Mouse (Mus musculus) cerebellum, adult 9-10 months (tissue): ENCODE measurements around the gene Spocd1.

Experiments used
- DNase-seq: peaks from one replicate; pipeline ENCODE4 v3.0.0; 2022

Gene Spocd1

DNA sequence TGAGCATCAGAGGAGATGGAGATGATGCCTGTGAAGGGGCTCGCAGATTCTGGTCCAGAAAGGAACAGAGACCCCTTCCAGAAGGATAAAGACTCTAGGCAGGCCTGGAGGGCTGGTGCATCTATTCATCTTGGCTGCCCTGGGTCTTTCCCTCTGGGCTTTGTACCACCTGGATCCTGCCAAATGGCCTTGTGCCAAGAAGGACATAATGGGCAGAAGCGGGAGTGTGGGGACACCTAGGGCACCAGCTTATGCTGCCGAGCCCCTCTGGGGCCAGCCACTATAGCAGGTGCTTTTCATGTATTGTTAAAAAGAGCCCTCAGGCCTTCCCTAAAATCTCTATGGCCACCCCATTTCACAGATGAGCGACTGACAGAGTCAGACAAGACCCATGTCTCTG lies 49.2 kb downstream of the Spocd1 start:
- peak; percentile 20 for DNase-seq

- no peak for DNase-seq
Observed at GRCm38 (mm10) chr4:129978930-129979329, 49.9 kb downstream of the Spocd1 start.

- no peak for DNase-seq
Observed at GRCm38 (mm10) chr4:129981657-129982056, 52.6 kb downstream of the Spocd1 start.

DNA sequence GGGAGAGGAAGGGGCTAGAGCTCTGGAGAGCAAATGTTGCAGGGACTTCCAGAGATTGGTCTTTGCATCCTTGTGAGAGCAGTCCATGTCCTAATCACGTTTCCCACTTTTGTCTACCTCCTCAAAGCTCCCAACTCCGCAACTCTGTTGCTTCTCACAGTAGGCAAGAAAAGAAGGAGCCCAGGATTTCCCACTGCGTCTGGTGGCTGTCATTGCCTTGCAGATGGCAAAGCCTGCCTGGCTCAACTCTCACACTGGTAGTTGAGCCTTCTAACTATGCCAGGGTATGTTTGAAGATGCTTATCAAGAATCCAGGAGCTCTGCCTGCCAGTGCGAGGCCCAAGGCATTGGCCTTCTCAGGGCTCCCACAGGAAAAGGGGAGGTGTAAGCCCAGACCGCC lies 54.0 kb downstream of the Spocd1 start:
- no peak for DNase-seq

- peak; percentile 86 for DNase-seq
Observed at GRCm38 (mm10) chr4:129983764-129984420, 54.8 kb downstream of the Spocd1 start.

GRCm38 (mm10) chr4:129984421-129985061 lies 55.5 kb downstream of the Spocd1 start, which contains the start of gene Adgrb2:
Gene Adgrb2, plus strand, starts transcription at chr4:129984870.
- peak; percentile 60 for DNase-seq

DNA sequence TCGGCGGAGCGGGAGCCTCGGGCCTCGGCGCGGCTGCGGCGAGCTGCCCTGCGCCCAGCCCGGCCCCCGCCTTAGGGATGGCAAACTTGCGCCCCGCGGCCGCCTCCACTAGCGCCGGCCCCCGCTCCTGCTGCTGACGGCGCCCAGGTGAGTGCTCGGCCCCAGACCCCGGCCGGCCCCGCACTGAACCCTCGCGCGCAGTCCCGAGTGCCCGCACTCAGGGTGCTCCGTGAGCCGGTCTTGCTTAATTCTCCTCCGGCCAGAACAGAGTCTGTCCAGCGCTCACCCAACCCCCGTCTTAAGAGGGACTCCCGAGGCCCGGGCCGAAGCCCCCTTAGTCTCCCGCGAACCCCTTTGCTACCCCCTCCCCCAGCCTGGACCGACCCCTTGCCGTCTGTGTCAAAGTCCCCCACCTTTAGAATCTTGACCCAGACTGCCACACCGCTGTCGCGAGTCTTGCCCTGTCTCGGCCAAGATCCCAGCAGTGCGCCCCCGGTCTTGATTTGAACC lies 56.2 kb downstream of the Spocd1 start:
- no peak for DNase-seq

- peak; percentile 80 for DNase-seq
Observed at GRCm38 (mm10) chr4:129985671-129986441, 56.8 kb downstream of the Spocd1 start.

GRCm38 (mm10) chr4:129987825-129988504 lies 58.9 kb downstream of the Spocd1 start:
- DNase-seq = no peak

- DNase-seq = no peak
Observed at GRCm38 (mm10) chr4:129989925-129990324, 60.9 kb downstream of the Spocd1 start.

DNA sequence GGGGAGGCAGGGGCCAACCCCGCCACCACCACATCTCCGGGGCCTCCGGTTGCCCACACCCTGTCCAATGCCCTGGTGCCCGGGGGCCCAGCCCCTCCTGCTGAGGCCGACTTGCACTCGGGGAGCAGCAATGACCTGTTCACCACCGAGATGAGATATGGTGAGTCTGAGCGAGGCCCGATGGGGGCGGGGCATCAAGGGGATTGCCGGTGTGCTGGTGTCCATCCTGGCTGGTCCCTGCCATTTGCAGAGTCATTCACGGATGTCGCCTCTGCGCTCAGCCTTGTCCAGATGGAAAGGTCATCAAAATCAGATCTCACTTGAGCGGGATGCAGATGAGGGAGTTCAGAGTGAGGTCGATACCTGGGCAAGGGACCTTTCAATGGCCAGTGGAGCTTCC lies 63.7 kb downstream of the Spocd1 start:
- no peak for DNase-seq

- peak; percentile 69 for DNase-seq
Observed at GRCm38 (mm10) chr4:129993213-129993612, 64.2 kb downstream of the Spocd1 start.

DNA sequence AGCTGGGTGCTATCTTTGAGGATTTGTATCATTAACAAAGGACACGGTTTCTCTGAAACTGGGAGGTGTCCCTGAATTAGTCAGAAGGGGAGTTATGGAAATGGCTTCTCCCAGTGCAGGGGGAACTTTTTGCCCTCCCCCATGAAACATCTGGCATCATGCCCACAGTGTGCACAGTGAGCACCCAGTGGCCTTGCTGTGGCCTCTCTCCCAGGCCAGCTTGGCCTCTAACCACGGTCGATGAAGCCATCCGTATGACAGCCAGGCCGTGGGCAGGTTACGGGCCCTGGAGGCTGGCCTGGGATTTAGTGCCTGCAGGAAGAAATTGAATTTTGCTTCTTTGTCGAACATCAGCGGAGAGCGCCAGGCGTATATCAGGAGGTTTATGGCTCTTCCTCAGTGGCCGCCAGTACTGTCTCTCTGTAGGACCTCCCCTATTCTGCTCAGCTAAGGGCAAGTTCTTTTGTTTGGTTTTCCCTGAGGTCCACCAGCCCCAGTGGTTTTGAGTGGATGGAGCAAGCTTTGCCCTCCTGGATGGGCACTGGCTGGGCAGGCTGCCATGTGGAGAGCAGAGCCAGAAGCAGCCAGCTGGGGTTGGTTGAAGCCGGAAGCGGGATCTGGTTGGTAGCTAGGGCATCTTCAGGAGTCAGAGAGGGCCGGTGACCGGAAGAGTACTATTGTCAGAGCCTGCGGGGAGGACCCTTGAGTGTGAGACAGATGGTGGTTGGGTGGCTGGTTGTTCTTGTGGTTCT lies 65.1 kb downstream of the Spocd1 start:
- DNase-seq = no peak

DNA sequence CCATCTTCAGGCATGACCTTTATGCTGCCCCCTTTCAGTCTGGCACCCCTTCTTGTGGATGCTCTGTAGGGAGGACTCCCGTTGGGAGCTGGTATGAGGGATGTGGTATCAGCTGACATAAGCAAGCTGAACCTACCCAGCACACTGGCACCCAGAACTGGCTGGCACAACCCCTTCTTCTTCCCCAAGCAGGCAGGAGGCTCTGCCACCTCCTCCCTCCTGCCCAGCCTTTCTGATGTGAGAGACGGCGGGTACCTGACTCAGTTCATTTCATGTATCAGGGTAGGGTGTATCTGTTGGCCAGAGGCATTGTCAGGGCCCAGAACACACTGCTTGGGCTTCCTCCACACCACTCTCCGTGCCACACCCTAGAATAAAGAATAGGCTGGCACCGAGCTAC lies 65.7 kb downstream of the Spocd1 start:
- DNase-seq = no peak

- DNase-seq = no peak
Observed at GRCm38 (mm10) chr4:129995255-129995654, 66.2 kb downstream of the Spocd1 start.

DNA sequence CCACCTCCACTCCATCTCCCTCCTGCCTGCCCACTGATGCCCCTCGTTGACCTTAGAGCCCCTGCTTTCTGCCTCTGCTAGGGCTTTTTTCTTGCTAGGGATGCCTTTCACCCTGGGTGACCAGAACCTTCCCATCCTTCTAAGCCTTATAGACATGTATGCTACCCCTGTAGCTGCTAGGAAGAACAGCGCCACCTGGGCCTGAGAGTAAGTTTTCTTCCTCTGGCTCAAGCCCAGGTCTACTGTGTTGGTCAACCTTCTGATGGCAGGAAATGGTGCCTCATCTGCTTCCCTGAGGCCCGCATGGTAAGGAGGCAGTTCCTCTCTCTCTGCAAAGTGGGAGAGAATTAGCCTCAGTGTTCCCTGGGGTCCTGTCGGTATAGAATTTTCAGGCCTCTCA lies 67.0 kb downstream of the Spocd1 start:
- DNase-seq = no peak

- no peak for DNase-seq
Observed at GRCm38 (mm10) chr4:129998124-129998523, 69.1 kb downstream of the Spocd1 start.

- DNase-seq = no peak
Observed at GRCm38 (mm10) chr4:130001710-130002109, 72.7 kb downstream of the Spocd1 start.

DNA sequence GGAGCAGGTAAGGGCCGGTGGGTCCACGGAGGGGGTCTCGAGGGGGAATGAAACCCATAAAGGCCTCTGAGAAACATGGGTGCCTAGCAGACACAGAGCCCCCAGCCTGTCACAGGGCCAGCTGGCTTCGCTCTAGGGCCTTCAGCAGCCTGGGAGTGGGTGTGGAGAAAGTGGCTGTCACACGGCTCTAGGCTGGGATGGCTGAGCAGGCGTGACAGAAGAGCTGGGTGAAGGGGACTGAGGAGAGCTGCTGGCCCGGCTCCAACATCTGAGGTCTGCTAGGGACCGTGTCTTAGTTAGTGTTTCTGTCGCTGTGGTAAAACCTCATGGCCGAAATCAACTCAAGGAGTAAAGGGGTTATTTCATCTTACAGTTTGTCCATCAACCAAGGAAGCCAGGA lies 73.1 kb downstream of the Spocd1 start:
- no peak for DNase-seq

GRCm38 (mm10) chr4:130005593-130005992 lies 76.5 kb downstream of the Spocd1 start:
- no peak for DNase-seq

- no peak for DNase-seq
Observed at GRCm38 (mm10) chr4:130006533-130006932, 77.5 kb downstream of the Spocd1 start.
